Mouse (Mus musculus) thymus, postnatal 10 days (tissue): Measurements from ENCODE around the gene Rtl6.

Experiments used
- DNase-seq, 2 experiments: peaks; one replicate each; pipeline ENCODE4 v3.0.0; 2021; ENCODE audit warnings: low spot score in 2 of 2

Gene Rtl6

GRCm38 (mm10) chr15:84557189-84557921 is at the start of gene Rtl6:
TSS of gene Rtl6 (minus strand) at chr15:84557823.
- peak; percentile 67 to 76 for DNase-seq

GRCm38 (mm10) chr15:84603267-84603963 is 45.8 kb upstream of the Rtl6 start:
- no peak for DNase-seq

GRCm38 (mm10) chr15:84600977-84601595 is 43.5 kb upstream of the Rtl6 start:
- DNase-seq: no peak

GRCm38 (mm10) chr15:84598911-84599310 is 41.3 kb upstream of the Rtl6 start:
- DNase-seq: no peak

- DNase-seq: no peak
These were observed 40.2 kb upstream of the Rtl6 start for GRCm38 (mm10) chr15:84597816-84598215.

GRCm38 (mm10) chr15:84597021-84597420 is 39.4 kb upstream of the Rtl6 start:
- no peak for DNase-seq

- no peak for DNase-seq
These were observed 37.8 kb upstream of the Rtl6 start for GRCm38 (mm10) chr15:84595241-84595945.

- no peak for DNase-seq
These were observed 35.9 kb upstream of the Rtl6 start for GRCm38 (mm10) chr15:84593514-84593913.

GRCm38 (mm10) chr15:84592240-84592639 is 34.6 kb upstream of the Rtl6 start:
- DNase-seq: no peak

GRCm38 (mm10) chr15:84591573-84592139 is 34.0 kb upstream of the Rtl6 start:
- DNase-seq: no peak

- DNase-seq: no peak
These were observed 30.8 kb upstream of the Rtl6 start for GRCm38 (mm10) chr15:84588371-84588821.

GRCm38 (mm10) chr15:84578607-84579006 is 21.0 kb upstream of the Rtl6 start:
- peak in 1 of 2 experiments; percentile 17 for DNase-seq

- DNase-seq: peak; percentile 71 to 81
These were observed 19.4 kb upstream of the Rtl6 start for GRCm38 (mm10) chr15:84577019-84577418.

- no peak for DNase-seq
These were observed 9.0 kb upstream of the Rtl6 start for GRCm38 (mm10) chr15:84566568-84567110.

GRCm38 (mm10) chr15:84561501-84561900 is 3.9 kb upstream of the Rtl6 start:
- no peak for DNase-seq

- no peak for DNase-seq
These were observed 949 bp downstream of the Rtl6 start for GRCm38 (mm10) chr15:84556674-84557073.

GRCm38 (mm10) chr15:84551065-84551464 is 6.6 kb downstream of the Rtl6 start:
- no peak for DNase-seq

GRCm38 (mm10) chr15:84549291-84549797 is 8.3 kb downstream of the Rtl6 start:
- DNase-seq: no peak

GRCm38 (mm10) chr15:84546028-84546427 is 11.6 kb downstream of the Rtl6 start:
- DNase-seq: no peak

GRCm38 (mm10) chr15:84541175-84541574 is 16.4 kb downstream of the Rtl6 start:
- no peak for DNase-seq

- no peak for DNase-seq
These were observed 18.5 kb downstream of the Rtl6 start for GRCm38 (mm10) chr15:84538974-84539588.
